ENCODE assay signal across 9 mouse cellular contexts in genomic region chr6:49208297-49208930, GRCm38 (mm10). TPM values are rescaled to one million over a fixed set of nuclear protein-coding genes. Genes with fewer than 3 reads are reported as not detected.
DNase-seq lines count a peak whose midpoint lies in the region; ATAC-seq and TF ChIP-seq lines count a peak whose summit lies in the region.
"Had no signal": no experiment of that assay in that cellular context is flagged by ENCODE, and none has a peak within 500 bp of the region (broad histone marks: within the 10 kb centered on the region; RNA-seq: fewer than 3 reads in every experiment).

No protein-coding gene starts in this region.

- H3K27me3 ChIP-seq in forebrain, postnatal 0 days (ENCODE audit: insufficient read depth, low read length): no peaks in the 10 kb centered on the region
- no peaks in the 10 kb centered on the region for H3K27me3 ChIP-seq in forebrain, embryonic 10.5 days (ENCODE audit: poor library complexity, severe bottlenecking)
- no peaks in the 10 kb centered on the region for H3K27me3 ChIP-seq in liver, embryonic 13.5 days

- ATAC-seq in forebrain, postnatal 0 days: peak; percentile 29; the same call in 1 of the 2 replicates
- ATAC-seq in granulocyte monocyte progenitor cell, adult 5-6 weeks (replicated peaks; ENCODE audit: poor library complexity, severe bottlenecking): peak; percentile 59
- no peak for ATAC-seq in liver, embryonic 13.5 days (ENCODE audit: low read depth)
- ATAC-seq in monocyte, adult 5-6 weeks (replicated peaks; ENCODE audit: insufficient number of reproducible peaks, low FRiP score, low TSS enrichment, poor library complexity, severe bottlenecking): no peak

- 0 out of 2 replicates have a peak, but pooled peaks cover 3% of the 10 kb centered on the region for H3K36me3 ChIP-seq in forebrain, postnatal 0 days (ENCODE audit: insufficient read depth)
- peaks cover 61% of the 10 kb centered on the region for H3K36me3 ChIP-seq in forebrain, embryonic 10.5 days (replicated peaks)
- peaks cover 36% of the 10 kb centered on the region for H3K36me3 ChIP-seq in liver, embryonic 13.5 days

- no peak overlapping the region for H3K4me2 ChIP-seq in forebrain, postnatal 0 days (ENCODE audit: low read depth)
- peak overlapping the region; percentile 53 for H3K4me2 ChIP-seq in liver, embryonic 13.5 days

- H3K4me3 ChIP-seq in forebrain, postnatal 0 days (ENCODE audit: low read depth, low read length): no peak overlapping the region
- H3K4me3 ChIP-seq in forebrain, embryonic 10.5 days: no peak overlapping the region; the same call in 1 of the 2 replicates
- peak overlapping the region; percentile 26; the same call in 1 of the 2 replicates for H3K4me3 ChIP-seq in liver, embryonic 13.5 days (replicated peaks)

- H3K9ac ChIP-seq in forebrain, postnatal 0 days: no peak overlapping the region
- peak overlapping the region; percentile 43; the same call in 1 of the 2 replicates for H3K9ac ChIP-seq in liver, embryonic 13.5 days

- TF ChIP-seq CTCF in forebrain, postnatal 0 days (IDR thresholded peaks at IDR 0.05; ENCODE audit: low read depth): peak; percentile 61

- DNase-seq in forebrain, postnatal 0 days: no peak
- DNase-seq in forebrain, embryonic 10.5 days (ENCODE audit: extremely low spot score, low spot score): no peak
- DNase-seq in 416B (ENCODE audit: low read depth): peak; percentile 17
- no peak for DNase-seq in liver, embryonic 13.5 days
- DNase-seq in cerebellum, postnatal 36 days: no peak
- no peak for DNase-seq in gastrocnemius, postnatal 25 days

- WGBS in forebrain, postnatal 0 days: 70% methylated on average over 8 of the region's 8 CpGs
- 93% methylated on average over 8 of the region's 8 CpGs for WGBS in forebrain, embryonic 10.5 days
- 33% methylated on average over 8 of the region's 8 CpGs for WGBS in liver, embryonic 13.5 days (ENCODE audit: insufficient replicate concordance)

- H3K9me3 ChIP-seq in forebrain, postnatal 0 days (ENCODE audit: low read length): no peaks in the 10 kb centered on the region
- no peaks in the 10 kb centered on the region for H3K9me3 ChIP-seq in forebrain, embryonic 10.5 days
- H3K9me3 ChIP-seq in liver, embryonic 13.5 days (replicated peaks): no peaks in the 10 kb centered on the region
- H3K9me3 ChIP-seq: G1E had no signal

- H3K4me1 ChIP-seq in forebrain, postnatal 0 days (ENCODE audit: insufficient read depth): peaks cover 9% of the 10 kb centered on the region
- peaks cover 45% of the 10 kb centered on the region for H3K4me1 ChIP-seq in forebrain, embryonic 10.5 days
- H3K4me1 ChIP-seq in liver, embryonic 13.5 days (replicated peaks): peaks cover 64% of the 10 kb centered on the region

- no peak overlapping the region for H3K27ac ChIP-seq in forebrain, postnatal 0 days (ENCODE audit: low read depth, low read length)
- H3K27ac ChIP-seq in forebrain, embryonic 10.5 days: no peak overlapping the region
- peak overlapping the region; percentile 51 for H3K27ac ChIP-seq in liver, embryonic 13.5 days

RNA-seq across cellular contexts. Expression of gene Igf2bp3, which starts 6.3 kb away (rescaled TPM):
- total RNA-seq in forebrain, postnatal 0 days (2014; rRNA removed): 9.1 and 12.8 TPM in 2 replicates
- 12.3 and 13.5 TPM in 2 replicates for polyA plus RNA-seq in forebrain, postnatal 0 days (2015; fragmentation: Nextera tagmentation; extraction: Ambion mirVana)
- polyA plus RNA-seq in forebrain, embryonic 10.5 days (2016; fragmentation: Nextera tagmentation; extraction: Ambion mirVana): 128 and 141 TPM in 2 replicates
- 0.26 TPM in 1 of 2 replicates, not detected in the other for total RNA-seq in granulocyte monocyte progenitor cell, adult 5-6 weeks (2014; fragmentation: Nextera tagmentation)
- total RNA-seq in granulocyte monocyte progenitor cell, adult 5-6 weeks (2017): under 0.01 and 0.09 TPM in 2 replicates
- polyA plus RNA-seq in liver, embryonic 13.5 days (2015; fragmentation: Nextera tagmentation; extraction: Ambion mirVana): 21.4 and 25.4 TPM in 2 replicates
- total RNA-seq in monocyte, adult 5-6 weeks (2017): 0.19 to 0.29 TPM in 2 of 3 replicates, not detected in the other
- total RNA-seq in gastrocnemius, postnatal 25 days (2021): under 1 TPM; 0.15 to 0.29 TPM

RNA-seq across cellular contexts. Expression of gene Tra2a, which starts 55.4 kb away (rescaled TPM):
- 75.7 and 81.7 TPM in 2 replicates for total RNA-seq in forebrain, postnatal 0 days (2014; rRNA removed)
- polyA plus RNA-seq in forebrain, postnatal 0 days (2015; fragmentation: Nextera tagmentation; extraction: Ambion mirVana): 43.5 and 45.9 TPM in 2 replicates
- polyA plus RNA-seq in forebrain, embryonic 10.5 days (2016; fragmentation: Nextera tagmentation; extraction: Ambion mirVana): 126 and 127 TPM in 2 replicates
- 171 and 173 TPM in 2 replicates for total RNA-seq in granulocyte monocyte progenitor cell, adult 5-6 weeks (2014; fragmentation: Nextera tagmentation)
- 179 and 205 TPM in 2 replicates for total RNA-seq in granulocyte monocyte progenitor cell, adult 5-6 weeks (2017)
- polyA plus RNA-seq in liver, embryonic 13.5 days (2015; fragmentation: Nextera tagmentation; extraction: Ambion mirVana): 51.9 and 60.9 TPM in 2 replicates
- total RNA-seq in monocyte, adult 5-6 weeks (2017): 185 to 235 TPM (median 209 TPM) in 3 replicates
- total RNA-seq in gastrocnemius, postnatal 25 days (2021): 10 to 100 TPM; 15.8 to 18.6 TPM

Comparison
In these comparisons a context has a peak if more than half of its experiments do, and no peak if none do; other contexts are left out.
1. ATAC-seq: peak in forebrain, postnatal 0 days (single experiment) and granulocyte monocyte progenitor cell, adult 5-6 weeks (single experiment); none in liver, embryonic 13.5 days (single experiment) and monocyte, adult 5-6 weeks (single experiment).